Mouse (Mus musculus) C2C12 (cell line): ENCODE results near the gene Ubac2. TPM values are rescaled to one million over a fixed set of nuclear protein-coding genes. Genes with fewer than 3 reads are reported as not detected.

Source experiments
- H3K27me3 ChIP-seq: one replicate; pipeline ENCODE4 v1.6.1; 2011; ENCODE audit not compliant: control insufficient read depth, insufficient read depth, insufficient read length
- H3K36me3 ChIP-seq: one replicate; pipeline ENCODE4 v1.6.1; 2011; ENCODE audit not compliant: control insufficient read depth, insufficient read depth
- H3K4me3 ChIP-seq: one replicate; pipeline ENCODE4 v1.5.1; 2011; ENCODE audit warnings: mild to moderate bottlenecking, control low read depth; ENCODE audit not compliant: poor library complexity, insufficient read depth, severe bottlenecking
- H3K79me2 ChIP-seq: one replicate; pipeline ENCODE4 v1.6.1; 2011; ENCODE audit not compliant: control insufficient read depth, insufficient read depth
- H3K79me3 ChIP-seq: one replicate; pipeline ENCODE4 v1.6.1; 2011; ENCODE audit warnings: low read depth, control low read depth
- H3ac ChIP-seq: one replicate; pipeline ENCODE3; 2011; ENCODE audit warnings: low read depth; ENCODE audit not compliant: control insufficient read depth, insufficient read length
- CEBPB ChIP-seq: IDR thresholded peaks from one replicate; pipeline ENCODE4 v1.6.1; 2011; ENCODE audit warnings: low read depth, mild to moderate bottlenecking, control low read depth, moderate library complexity
- CTCF ChIP-seq: IDR thresholded peaks from one replicate; pipeline ENCODE4 v1.5.1; 2011; ENCODE audit not compliant: control insufficient read depth, insufficient read depth, insufficient read length
- FOSL1 ChIP-seq: IDR thresholded peaks from one replicate; pipeline ENCODE4 v1.8.0; 2011; ENCODE audit warnings: mild to moderate bottlenecking, low read length; ENCODE audit not compliant: poor library complexity, insufficient read depth, severe bottlenecking
- MAX ChIP-seq: IDR thresholded peaks from one replicate; pipeline ENCODE4 v1.6.1; 2011; ENCODE audit warnings: mild to moderate bottlenecking, control low read depth
- MYOD1 ChIP-seq: IDR thresholded peaks from one replicate; pipeline ENCODE4 v1.6.1; 2011; ENCODE audit warnings: low read depth; ENCODE audit not compliant: control insufficient read depth, insufficient read length
- MYOG ChIP-seq: IDR thresholded peaks from one replicate; pipeline ENCODE4 v1.6.1; 2011; ENCODE audit not compliant: control insufficient read depth, insufficient read length; ENCODE audit errors: extremely low read depth
- USF1 ChIP-seq: IDR thresholded peaks from one replicate; pipeline ENCODE4 v1.6.1; 2011; ENCODE audit warnings: low read depth, mild to moderate bottlenecking, control low read depth, moderate library complexity
- polyA plus RNA-seq: library from polyadenylated mRNA; unstranded; fragments of >200 nt; fragmentation: generic; extraction: Trizol; gene quantifications from one replicate; pipeline ENCODE4 v1.2.1, GENCODE M21; 2012; ENCODE audit warnings: missing spikeins

The Ubac2 gene
- polyA plus RNA-seq, 1 experiment: 37.8 TPM

- no peak for TF ChIP-seq MAX
- TF ChIP-seq CTCF: no peak
- TF ChIP-seq MYOD1: no peak
- TF ChIP-seq USF1: no peak
- TF ChIP-seq FOSL1: no peak
- no peak for TF ChIP-seq CEBPB
- no peak for TF ChIP-seq MYOG
- no peaks in the 10 kb centered on the region for H3K36me3 ChIP-seq
- H3K4me3 ChIP-seq: no peak overlapping the region
- H3K79me3 ChIP-seq: no peaks in the 10 kb centered on the region
- no peaks in the 10 kb centered on the region for H3K79me2 ChIP-seq
- H3K27me3 ChIP-seq: no peaks in the 10 kb centered on the region
- H3ac ChIP-seq: no peak overlapping the region
Measured at GRCm38 (mm10) chr14:122069948-122070347, 191.5 kb downstream of the Ubac2 start.

Other genes starting within 250 kb of the Ubac2 start
- gene Dock9, start 80.8 kb upstream of the Ubac2 start, polyA plus RNA-seq: 2.7 TPM
- gene Gpr18, start 37.2 kb downstream of the Ubac2 start, polyA plus RNA-seq: 0.07 TPM
- 0.06 TPM for gene Gpr183, start 86.6 kb downstream of the Ubac2 start, polyA plus RNA-seq
- gene Timm8a2, start 156.1 kb downstream of the Ubac2 start, polyA plus RNA-seq: not detected
- 44.6 TPM for gene Tm9sf2, start 228.4 kb downstream of the Ubac2 start, polyA plus RNA-seq